Mouse (Mus musculus): Measurements from ENCODE around the gene Gse1.
A peak's percentile ranks its signal among the peaks of the same experiment; 100 is the strongest.

Gse1 gene

GRCm38 (mm10) chr8:120344166-120344565 lies 115.9 kb downstream of the Gse1 start:
- DNase-seq (ENCODE audit: low spot score in 2 of 2) = no peak

DNA sequence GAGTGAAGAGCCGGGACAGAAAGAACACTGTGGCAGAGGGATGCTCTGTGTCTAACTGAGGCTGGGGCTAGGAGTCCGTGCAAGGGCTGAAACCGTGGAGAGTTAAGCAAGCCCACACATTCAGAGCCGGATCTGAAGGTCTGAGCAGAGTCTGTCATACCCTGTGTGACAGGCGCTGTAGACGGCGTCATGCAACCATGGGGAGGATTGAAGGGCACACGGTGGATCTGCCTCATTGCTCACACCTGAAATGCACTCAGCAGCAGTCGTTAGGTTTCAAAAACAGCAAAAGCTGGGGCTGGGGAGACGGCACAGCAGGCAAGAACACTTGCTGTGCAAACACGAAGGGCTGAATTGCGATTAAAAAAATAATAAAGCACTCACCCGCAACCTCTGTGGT lies 116.3 kb downstream of the Gse1 start:
- DNase-seq (ENCODE audit: low spot score in 2 of 2) = no peak

DNA sequence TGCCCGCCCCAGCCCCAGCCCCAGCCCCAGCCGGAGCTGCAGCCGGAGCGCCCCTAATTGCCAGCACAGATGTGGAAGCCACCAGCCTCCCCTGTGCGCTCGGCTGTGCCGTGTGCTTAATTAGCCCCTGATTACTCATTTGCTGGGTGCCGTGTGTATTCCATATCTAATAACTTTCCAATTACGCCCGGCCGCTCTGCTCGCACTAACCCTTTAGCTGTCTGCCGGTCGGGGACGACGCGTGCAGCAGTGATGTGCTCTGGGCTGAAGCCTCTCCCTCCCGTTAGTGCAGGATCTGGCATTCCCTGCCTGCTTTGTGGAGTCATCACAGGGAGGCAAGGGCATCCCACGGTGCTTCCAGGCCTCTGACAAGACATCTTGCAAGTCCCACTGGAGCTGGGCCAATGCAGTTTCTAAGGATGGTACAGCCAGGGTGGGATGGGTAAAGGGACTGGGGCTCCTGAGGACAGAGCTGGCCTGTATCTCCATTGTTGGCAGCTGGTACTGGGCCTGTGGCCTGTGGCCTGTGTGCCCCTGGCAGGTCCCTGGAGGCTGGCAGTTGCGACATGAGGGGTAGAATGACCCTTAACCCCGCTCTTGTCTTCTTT lies 119.6 kb downstream of the Gse1 start:
- no peak for DNase-seq (ENCODE audit: low spot score in 2 of 2)

DNA sequence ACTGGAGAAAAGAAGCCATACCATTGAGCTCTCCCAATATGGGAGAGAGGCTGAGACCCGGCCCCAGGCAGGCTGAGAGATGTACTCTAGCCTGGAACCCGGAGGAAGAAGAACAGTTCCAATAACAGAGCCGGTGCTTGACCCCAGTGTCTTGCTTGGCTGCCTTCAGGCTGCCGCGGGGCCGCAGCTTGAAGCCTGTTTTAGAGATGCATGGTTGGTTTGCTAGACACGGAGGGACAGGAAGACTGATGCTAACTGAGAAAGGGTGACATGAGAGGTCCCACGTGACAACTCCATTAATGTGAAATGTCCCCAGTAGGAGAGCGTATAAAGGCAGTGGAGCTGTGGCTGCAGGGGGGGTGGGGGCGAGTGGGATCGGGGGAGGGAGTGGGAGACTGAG lies 120.7 kb downstream of the Gse1 start:
- DNase-seq (ENCODE audit: low spot score in 2 of 2) = no peak

DNA sequence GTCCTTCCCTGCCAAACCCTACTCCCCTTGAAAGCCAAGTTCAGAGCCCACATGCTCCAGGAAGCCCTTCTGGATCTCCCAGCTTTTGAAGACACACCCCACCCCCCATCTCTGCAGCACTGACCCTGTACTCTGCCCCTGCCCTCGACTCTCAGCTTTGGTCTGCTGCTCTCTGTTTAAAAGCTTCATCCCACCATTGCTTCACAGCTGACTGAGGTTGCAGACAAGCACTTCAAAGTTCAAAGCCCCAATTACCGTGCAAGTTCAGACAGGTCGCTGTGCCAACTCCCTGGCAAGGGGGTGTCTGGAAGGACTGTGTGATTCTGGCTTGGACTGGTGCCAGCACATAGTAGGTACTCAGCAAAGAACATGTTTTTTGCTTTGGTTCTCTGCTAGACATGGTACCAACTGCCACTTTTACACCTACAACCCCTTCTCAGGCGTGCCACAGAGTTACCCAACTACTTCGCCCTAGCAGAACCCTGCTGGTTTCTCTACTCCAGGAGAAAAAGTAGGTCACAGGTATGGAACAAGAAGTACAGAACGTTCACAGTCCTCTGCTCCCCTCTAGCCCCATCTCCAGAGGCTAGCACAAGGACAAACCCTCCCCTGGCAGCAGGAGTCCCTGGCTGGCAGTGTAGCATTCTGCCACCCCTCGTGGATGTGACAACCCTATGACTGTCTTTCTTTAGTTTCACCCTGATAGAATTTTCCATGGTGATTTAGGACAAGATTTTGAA lies 123.2 kb downstream of the Gse1 start:
- DNase-seq (ENCODE audit: low spot score in 2 of 2) = no peak

DNA sequence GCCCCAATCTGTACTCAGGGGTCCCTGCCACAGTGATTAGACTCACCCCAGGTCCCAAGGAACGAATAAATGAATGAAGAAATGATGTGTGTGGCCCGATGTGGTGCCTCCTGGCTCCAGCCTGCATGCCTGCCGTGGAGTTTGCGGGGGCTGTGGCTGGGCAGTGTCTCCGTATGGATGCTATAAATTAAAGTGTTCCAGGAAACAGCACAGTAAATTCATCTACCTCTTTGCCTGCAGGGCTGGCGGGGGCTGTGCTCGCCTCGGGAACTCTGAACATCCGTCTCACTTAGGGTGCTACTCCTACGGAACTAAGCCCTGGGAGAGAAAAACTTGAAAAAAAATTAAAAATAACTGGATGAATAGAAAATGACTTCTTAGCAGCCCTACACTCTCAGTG lies 123.8 kb downstream of the Gse1 start:
- DNase-seq (ENCODE audit: low spot score in 2 of 2) = no peak

- no peak for DNase-seq (ENCODE audit: low spot score in 2 of 2)
Measured at GRCm38 (mm10) chr8:120356067-120356466, 127.8 kb downstream of the Gse1 start.

DNA sequence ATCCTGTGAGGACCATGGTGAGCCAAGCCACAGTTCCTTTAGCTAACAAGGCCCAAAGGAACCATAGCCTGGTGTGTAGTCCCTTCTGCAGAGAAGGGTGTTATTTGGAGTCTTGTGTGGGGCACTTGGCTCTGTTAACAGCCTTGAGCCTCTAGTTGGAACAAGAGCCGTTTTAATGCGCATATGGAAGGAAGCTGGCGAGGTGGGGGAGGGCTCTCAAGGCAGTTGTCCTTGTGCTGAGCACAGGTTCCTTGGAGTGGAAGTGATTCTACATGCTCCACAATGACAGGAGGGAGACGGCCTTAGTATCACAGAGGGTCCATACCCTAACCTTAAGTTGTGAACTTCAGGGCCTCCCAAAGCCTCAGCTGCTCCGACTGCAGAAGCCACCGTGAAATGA lies 129.2 kb downstream of the Gse1 start:
- no peak for DNase-seq (ENCODE audit: low spot score in 2 of 2)

DNA sequence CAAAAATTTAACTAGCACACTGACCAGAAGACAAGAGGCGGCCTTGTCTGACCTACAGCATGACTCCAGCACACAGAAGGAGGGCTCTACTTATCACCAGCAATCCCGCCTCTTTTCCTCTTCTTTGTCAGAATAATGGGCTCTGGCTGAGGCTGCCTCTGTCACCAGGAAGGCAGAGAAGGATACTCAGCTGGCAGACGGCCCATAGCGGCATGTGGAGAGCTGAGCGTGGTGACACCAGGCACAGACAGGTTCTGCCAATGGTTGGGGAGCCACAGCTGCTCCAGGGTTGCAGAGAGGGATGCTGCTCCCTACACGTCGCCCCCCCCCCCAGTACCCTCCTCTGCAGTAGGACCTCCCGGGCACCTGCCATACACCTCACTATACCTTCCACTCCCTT lies 133.0 kb downstream of the Gse1 start:
- no peak for DNase-seq (ENCODE audit: low spot score in 2 of 2)

DNA sequence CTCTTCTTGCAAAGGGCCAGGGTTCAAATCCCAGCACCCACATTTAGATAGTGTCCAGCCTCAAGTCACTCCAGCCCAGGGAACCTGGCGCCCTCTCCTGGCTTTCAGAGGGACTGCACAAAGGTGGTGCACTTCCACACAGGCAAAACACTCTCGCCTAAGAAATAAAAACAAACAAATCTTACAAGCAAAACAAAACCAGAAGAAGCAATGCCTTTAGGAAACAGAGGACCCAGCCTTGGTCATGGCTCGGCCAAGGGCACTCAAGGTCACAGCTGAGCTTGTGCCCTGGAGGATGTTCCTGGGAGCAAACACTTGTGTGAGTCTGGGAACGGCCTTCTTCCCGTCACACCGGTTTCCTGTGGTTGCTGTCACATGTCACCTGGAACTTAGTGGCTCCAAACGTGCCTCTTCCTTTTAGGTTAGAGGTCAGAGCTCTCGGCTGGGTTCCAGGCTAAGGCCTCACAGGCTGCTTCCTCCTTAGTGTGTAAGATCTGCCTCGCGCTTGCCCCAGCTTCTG lies 135.4 kb downstream of the Gse1 start:
- peak in 1 of 2 experiments; percentile 73 for DNase-seq (ENCODE audit: low spot score in 2 of 2)

DNA sequence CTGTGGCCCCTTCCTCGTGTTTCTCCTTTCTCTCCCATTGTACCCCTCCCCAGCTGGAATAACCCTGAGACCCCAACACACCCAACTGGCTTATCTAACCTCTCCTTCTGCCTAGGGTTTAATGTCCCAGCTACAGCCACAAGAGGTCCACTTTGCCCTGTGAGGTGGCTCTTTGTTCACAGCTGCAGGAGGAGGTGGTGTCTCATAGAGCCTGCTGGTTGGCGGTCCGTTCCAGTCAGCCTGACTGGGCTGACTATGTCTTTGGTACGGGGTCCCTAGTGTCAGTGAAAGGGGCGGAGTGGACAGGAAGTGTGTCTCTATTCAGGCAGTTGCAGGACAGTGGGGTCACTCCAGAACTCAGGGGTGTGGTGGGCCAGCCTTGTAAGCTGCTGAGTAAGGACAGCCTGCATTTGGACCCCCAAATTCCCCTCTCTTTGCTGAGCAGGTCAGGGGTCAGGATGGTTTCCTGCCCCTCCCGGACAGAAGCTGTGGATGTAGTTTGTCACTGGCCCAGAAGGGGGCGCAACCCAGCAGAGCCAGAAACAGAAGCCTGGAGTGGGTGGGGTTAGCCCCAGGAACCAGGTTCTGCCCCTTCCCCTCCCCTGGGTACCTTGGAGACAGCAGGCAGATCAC lies 136.0 kb downstream of the Gse1 start:
- DNase-seq (ENCODE audit: low spot score in 2 of 2) = peak; percentile 72 to 82

GRCm38 (mm10) chr8:120366840-120367239 lies 138.6 kb downstream of the Gse1 start:
- no peak for DNase-seq (ENCODE audit: low spot score in 2 of 2)

- peak in 1 of 2 experiments; percentile 48 for DNase-seq (ENCODE audit: low spot score in 2 of 2)
Measured at GRCm38 (mm10) chr8:120368191-120368590, 139.9 kb downstream of the Gse1 start.

GRCm38 (mm10) chr8:120368814-120369649 lies 140.8 kb downstream of the Gse1 start:
- peak; percentile 87 to 96 for DNase-seq (ENCODE audit: low spot score in 2 of 2)

DNA sequence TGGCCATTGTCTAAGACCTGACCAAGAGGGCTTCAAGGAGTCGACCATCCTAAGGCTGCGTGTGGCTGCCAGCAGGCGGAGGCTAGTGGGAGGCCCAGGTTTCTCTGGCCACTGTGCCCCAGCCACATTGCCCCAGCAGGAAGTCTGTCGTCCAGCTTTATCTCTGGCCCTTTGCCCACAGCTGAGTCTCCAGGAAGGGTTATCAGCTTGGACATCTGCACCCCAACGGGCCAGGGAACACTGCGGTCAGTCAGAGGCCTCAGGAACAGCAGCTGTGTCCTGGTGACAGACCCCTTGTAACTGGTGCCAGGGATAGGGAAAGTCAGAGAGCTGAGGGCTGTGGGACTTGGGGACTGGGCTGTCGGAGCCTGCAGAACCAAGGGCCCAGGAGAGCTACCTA lies 141.7 kb downstream of the Gse1 start:
- DNase-seq (ENCODE audit: low spot score in 2 of 2) = peak; percentile 84 to 85

DNA sequence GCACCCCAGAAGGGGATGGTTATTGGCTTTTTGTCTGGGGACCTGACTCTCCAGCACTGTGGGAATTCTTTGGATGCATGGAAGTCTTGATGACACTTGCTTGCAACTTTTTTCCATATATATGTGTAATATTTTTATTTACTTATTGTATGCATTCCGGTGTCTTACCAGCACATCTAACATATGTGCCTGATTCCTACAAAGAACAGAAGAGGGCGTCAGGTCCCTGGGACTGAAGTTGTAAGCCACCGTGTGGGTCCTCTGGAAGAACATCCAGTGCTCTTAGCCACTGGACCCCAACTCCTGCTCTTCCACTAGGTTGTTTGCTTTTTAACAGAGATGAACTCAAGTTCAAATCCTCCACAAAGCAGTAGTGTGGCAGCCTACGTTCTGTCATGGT lies 142.2 kb downstream of the Gse1 start:
- DNase-seq (ENCODE audit: low spot score in 2 of 2) = no peak

DNA sequence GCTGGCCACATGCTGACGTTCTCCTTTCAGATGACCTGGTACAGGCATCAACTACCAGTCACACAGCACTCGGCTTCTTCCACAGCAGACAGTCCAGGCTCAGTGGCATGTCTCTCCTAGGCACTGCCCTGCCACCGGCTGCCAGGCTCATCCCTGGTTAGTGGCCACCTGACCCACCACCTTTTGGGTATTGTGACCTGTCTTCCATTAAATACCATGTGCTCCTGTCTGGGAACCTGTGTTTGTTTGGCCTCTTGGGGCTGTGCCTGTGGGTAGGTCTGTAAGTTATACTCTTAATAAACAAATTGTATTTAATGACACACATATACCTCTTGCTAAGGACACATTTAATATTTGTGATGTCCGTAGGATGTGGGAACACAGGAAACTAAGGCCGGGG lies 142.9 kb downstream of the Gse1 start:
- peak in 1 of 2 experiments; percentile 58 for DNase-seq (ENCODE audit: low spot score in 2 of 2)

DNA sequence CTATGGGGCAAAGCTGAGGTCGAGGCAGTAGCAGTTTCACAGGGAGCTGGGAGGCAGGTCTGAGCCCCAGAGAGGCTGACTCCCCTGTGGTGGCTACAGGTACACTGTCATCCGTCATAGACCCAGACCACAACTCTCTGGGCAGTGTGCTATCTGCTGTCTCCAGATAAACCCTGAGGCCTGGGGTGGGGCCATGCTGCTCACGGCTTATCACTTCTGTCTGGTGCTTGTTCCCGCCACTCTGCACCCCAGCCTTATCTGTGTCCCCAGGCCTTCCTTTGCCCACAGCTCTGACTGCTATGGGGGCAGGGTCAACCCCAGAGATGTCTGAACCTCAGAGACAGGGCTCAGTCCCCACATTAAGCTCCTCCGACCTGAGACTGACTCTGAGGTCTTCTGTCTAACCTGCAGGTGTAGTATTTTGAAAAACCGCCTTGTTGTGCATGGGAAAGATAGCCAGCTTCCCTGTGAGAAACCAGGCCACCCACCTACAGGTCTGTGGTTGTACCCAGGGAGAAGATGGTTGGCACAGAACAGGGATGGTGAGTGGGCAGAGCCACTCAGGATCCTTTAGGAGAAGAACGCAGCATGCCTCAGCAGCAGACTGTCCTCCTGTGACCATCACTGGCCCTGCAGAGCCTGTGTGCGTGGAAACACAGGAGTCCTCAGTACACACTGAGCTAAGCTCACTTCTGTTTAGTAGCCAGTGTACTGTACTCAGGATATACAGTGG lies 143.6 kb downstream of the Gse1 start:
- peak; percentile 76 to 87 for DNase-seq (ENCODE audit: low spot score in 2 of 2)

DNA sequence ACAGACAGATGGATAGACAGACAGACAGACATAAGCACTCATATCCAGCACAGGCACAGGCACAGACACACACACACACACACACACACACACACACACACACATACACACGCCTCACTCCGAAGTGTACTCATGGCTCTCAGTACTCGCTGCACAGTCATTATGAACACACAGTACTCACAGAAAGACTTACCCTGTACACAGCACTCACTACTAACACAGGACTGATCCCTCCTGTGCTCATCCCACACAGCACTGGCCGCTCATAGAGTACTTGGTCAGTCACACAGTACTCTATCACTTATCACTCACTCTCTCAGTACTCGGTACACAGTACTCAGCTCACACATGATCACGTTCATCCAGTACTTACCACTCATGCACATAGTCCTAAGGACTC lies 144.4 kb downstream of the Gse1 start:
- DNase-seq (ENCODE audit: low spot score in 2 of 2) = peak in 1 of 2 experiments; percentile 52

DNA sequence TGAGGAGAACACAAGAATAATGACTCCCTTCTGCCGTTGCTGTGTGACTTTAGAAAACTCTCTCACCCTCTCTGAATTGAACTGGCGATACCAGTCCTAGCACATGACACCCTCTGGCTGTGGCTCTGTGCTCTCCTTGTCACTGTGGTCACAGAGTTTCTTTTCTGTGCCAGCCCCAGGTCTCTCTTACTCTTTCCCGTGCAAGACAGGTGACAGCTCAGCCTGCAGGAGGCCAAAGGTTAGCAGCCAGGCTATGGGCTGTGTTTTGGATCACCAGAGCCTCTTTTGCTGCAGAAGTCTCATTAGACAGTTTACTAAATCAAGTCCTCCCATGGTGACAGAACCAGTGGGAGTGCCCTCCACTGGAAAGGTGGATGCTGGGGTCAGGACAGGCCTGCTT lies 145.4 kb downstream of the Gse1 start:
- DNase-seq (ENCODE audit: low spot score in 2 of 2) = peak in 1 of 2 experiments; percentile 47

DNA sequence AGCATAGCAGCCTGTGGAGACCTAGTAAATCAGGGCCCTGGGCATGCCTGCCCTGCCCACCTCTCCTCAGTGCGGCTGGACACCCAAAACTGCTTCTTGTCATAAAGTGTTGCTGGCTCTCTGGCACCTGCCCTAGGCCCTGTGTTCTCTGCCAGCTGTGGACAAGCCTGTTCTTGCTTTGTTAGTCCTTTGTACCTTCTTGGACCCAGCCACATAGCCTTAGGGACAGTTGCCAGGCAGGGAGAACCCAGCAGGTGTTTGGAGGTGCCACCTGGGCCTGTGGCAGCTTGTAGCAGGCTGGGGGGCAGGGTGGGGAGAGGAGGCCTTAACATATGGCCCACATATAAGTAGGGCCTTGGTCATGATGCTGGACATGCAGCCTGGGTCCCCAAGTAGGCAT lies 145.8 kb downstream of the Gse1 start:
- peak in 1 of 2 experiments; percentile 48 for DNase-seq (ENCODE audit: low spot score in 2 of 2)

All from spleen, postnatal 10 days (tissue).